Mouse (Mus musculus) spleen, adult 2 months (tissue): ENCODE data around the gene 6030498E09Rik. TPM values are rescaled to one million over a fixed set of nuclear protein-coding genes. Genes with fewer than 3 reads are reported as not detected.

Experiments used
- DNase-seq, 2 experiments: peaks; one replicate each; pipeline versions ENCODE4 v3.0.0 to v3.0.0-alpha.2; 2012 to 2021; ENCODE audit warnings: low spot score in 2 of 2, low read depth in 1 of 2
- H3K27ac ChIP-seq: fragments of 200-500 bp; 2 replicates; pipeline ENCODE4 v1.5.1; 2012; ENCODE audit warnings: low read length, inconsistent platforms; ENCODE audit not compliant: insufficient read depth
- H3K27me3 ChIP-seq: fragments of 200-500 bp; 2 replicates; pipeline ENCODE4 v1.6.1; 2012; ENCODE audit warnings: mild to moderate bottlenecking, moderate library complexity, low read length, inconsistent platforms; ENCODE audit not compliant: control insufficient read depth, insufficient read depth
- H3K36me3 ChIP-seq: fragments of 200-500 bp; 2 replicates; pipeline ENCODE4 v1.6.1; 2012; ENCODE audit warnings: mild to moderate bottlenecking, low read length, inconsistent platforms; ENCODE audit not compliant: control insufficient read depth, insufficient read depth
- H3K4me1 ChIP-seq: fragments of 200-500 bp; 2 replicates; pipeline ENCODE4 v1.6.1; 2011; ENCODE audit warnings: inconsistent platforms; ENCODE audit not compliant: control insufficient read depth, insufficient read depth, insufficient read length
- H3K4me3 ChIP-seq: fragments of 200-500 bp; 2 replicates; pipeline ENCODE4 v1.5.1; 2011; ENCODE audit warnings: mild to moderate bottlenecking, inconsistent platforms; ENCODE audit not compliant: insufficient read depth, insufficient read length; ENCODE audit errors: extremely low read depth
- CTCF ChIP-seq: fragments of 200-500 bp; IDR thresholded peaks from 2 replicates; pipeline ENCODE4 v1.5.1; 2011; ENCODE audit warnings: mild to moderate bottlenecking, inconsistent platforms; ENCODE audit not compliant: insufficient read depth, insufficient read length, insufficient replicate concordance; ENCODE audit errors: extremely low read depth
- POLR2A ChIP-seq: fragments of 200-500 bp; IDR thresholded peaks from 2 replicates; pipeline ENCODE4 v1.6.1; 2011; ENCODE audit warnings: low read depth, low read length, inconsistent platforms
- WGBS: fragments of 180-500 bp; shearing (Covaris S2); methylation state at CpG from one replicate; pipeline ENCODE4 v1.1.7; 2018; 5-methylcytosine and 5-hydroxymethylcytosine counted together
- polyA plus RNA-seq: library from polyadenylated mRNA; depleted of rRNA; stranded (reverse); fragments of >200 nt; gene quantifications from 2 replicates; pipeline ENCODE4 v1.2.3, GENCODE M21; 2012; rRNA removed

The 6030498E09Rik gene
- polyA plus RNA-seq, 1 experiment, result not detected

DNA sequence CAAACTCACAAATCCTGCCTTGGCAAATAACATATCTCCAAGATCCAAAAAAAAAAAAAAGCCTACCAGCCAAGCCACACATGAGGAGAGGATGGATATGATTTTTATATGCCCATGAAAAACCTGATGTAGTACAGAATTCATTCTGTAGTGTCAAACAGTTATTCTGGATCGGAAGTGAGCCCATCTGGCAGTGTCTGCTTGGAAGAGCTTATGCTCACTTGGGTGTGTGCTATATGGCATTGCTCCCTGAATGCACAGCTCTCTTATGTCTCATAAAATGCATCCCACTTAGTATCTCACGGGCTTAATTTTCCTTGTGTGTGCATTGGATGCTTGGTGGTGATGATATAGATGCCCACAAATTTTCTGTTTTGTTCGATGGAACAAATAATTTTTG lies 21.9 kb downstream of the 6030498E09Rik start:
- H3K27ac ChIP-seq, result no peak overlapping the region
- 71% methylated on average over 3 of the region's 3 CpGs for WGBS
- no peaks in the 10 kb centered on the region for H3K4me1 ChIP-seq
- no peaks in the 10 kb centered on the region for H3K36me3 ChIP-seq
- TF ChIP-seq POLR2A (no peak), CTCF (no peak)
- no peak for DNase-seq
- H3K4me3 ChIP-seq, result no peak overlapping the region
- no peaks in the 10 kb centered on the region for H3K27me3 ChIP-seq

DNA sequence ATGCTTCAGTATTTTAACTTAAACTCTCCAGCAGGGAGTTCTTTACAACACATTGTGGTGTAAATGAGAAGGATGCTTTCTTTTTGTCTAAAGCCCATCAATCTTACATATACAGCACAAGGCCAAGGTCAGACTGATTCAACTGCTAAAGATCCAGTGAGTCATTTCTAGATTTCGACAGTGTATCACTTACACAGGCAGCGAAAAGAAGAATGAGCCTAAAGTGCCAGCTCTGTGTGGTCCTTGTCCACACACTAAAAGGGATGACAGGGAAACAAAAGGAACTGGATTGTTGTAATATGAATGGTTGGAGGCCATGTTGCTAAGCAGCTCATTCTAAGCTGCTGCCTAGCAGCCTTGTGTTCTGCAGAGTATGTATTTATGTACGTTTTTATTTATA lies 41.5 kb downstream of the 6030498E09Rik start:
- WGBS, result 83% methylated on average over 3 of the region's 3 CpGs
- H3K4me1 ChIP-seq, result no peaks in the 10 kb centered on the region
- H3K4me3 ChIP-seq, result no peak overlapping the region
- no peak for TF ChIP-seq POLR2A
- TF ChIP-seq CTCF, result no peak
- no peak for DNase-seq
- no peaks in the 10 kb centered on the region for H3K27me3 ChIP-seq
- H3K36me3 ChIP-seq, result no peaks in the 10 kb centered on the region
- H3K27ac ChIP-seq, result no peak overlapping the region

DNA sequence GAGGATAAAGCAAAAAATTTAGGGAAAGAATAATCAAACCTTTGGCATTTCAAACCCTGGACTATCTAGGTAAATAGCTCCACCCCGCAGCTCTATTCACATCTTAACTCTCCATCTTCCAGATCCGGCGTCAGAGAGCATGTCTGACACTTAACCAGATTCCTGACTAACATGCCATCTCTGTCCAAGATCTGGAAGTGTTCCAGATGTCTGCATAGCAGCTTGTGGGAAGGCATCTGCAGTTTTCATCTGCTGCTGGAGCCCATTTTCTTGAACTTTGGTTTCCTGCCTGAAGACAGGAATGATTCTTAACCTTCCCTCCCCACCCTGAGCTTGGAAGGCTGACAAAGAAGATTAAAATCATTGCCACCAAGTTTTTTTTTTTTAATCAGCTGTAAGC lies 44.4 kb downstream of the 6030498E09Rik start:
- Histone ChIP-seq H3K36me3 (no peaks in the 10 kb centered on the region), H3K27me3 (no peaks in the 10 kb centered on the region), H3K27ac (no peak overlapping the region), H3K4me3 (no peak overlapping the region), H3K4me1 (no peaks in the 10 kb centered on the region)
- no peak for DNase-seq
- 83% methylated on average over 3 of the region's 3 CpGs for WGBS
- no peak for TF ChIP-seq CTCF
- no peak for TF ChIP-seq POLR2A

DNA sequence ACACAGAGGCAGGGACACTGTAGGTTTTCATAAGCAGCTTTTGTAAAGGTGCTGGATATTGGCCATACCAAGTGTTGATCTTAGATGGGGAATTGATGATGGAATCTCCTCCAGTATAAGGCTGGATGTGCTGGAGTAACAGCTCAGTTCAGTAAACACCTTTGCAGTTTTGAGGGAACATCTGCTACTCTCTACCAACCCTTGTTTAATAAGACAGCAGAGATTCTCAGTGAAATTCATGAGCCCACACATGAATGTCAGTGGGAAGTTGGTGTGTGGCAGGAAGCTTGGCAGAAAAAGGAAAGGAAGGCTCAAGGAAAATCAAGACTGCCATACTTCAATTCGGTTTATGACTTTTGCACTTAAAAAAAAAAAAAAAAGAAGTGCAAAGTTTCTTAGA lies 186.1 kb downstream of the 6030498E09Rik start:
- H3K27ac ChIP-seq, result no peak overlapping the region
- H3K36me3 ChIP-seq, result no peaks in the 10 kb centered on the region
- no peak for TF ChIP-seq POLR2A
- no peak for TF ChIP-seq CTCF
- H3K27me3 ChIP-seq, result no peaks in the 10 kb centered on the region
- no peaks in the 10 kb centered on the region for H3K4me1 ChIP-seq
- DNase-seq, result no peak
- H3K4me3 ChIP-seq, result no peak overlapping the region
- WGBS, result 33% methylated on average over 1 of the region's 1 CpGs

DNA sequence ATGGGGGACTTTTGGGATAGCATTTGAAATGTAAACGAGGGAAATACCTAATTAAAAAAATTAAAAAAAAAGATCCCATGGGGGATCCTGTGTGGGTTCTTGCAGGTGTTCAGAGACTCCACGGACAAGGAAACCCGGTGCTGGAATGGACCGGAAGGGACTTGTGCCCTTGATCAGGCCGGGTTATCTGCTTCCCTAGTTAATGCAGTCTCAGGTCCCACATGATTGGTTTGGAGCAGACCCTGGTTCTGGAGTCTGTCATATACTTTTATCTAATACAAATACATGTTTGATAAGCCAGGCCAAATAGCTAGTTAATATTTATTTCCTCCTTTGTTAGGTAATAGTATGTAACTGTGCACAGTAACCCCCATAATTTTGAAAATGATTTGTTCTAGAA lies 223.8 kb downstream of the 6030498E09Rik start:
- WGBS, result 80% methylated on average over 5 of the region's 5 CpGs
- no peak overlapping the region for H3K4me3 ChIP-seq
- TF ChIP-seq POLR2A, result no peak
- TF ChIP-seq CTCF, result no peak
- no peaks in the 10 kb centered on the region for H3K4me1 ChIP-seq
- no peak for DNase-seq
- no peaks in the 10 kb centered on the region for H3K36me3 ChIP-seq
- no peaks in the 10 kb centered on the region for H3K27me3 ChIP-seq
- H3K27ac ChIP-seq, result no peak overlapping the region

Other genes starting within 250 kb of the 6030498E09Rik start
- 2.8 and 2.9 TPM in 2 replicates for gene Cul4b, start 196.5 kb upstream of the 6030498E09Rik start, polyA plus RNA-seq
- 2.2 and 3.4 TPM in 2 replicates for gene Mcts1, start 172.1 kb upstream of the 6030498E09Rik start, polyA plus RNA-seq
- gene C1galt1c1, start 137.6 kb upstream of the 6030498E09Rik start, polyA plus RNA-seq, result 1.8 and 2.3 TPM in 2 replicates